Mouse (Mus musculus): ENCODE measurements around the gene Parg.
A peak's percentile ranks its signal among the peaks of the same experiment; 100 is the strongest.
"Not testable (repeated sequence)": the region's sequence is repeated elsewhere in the genome, so short reads cannot be mapped to it uniquely, and the experiment has no call there.

Gene Parg

DNA sequence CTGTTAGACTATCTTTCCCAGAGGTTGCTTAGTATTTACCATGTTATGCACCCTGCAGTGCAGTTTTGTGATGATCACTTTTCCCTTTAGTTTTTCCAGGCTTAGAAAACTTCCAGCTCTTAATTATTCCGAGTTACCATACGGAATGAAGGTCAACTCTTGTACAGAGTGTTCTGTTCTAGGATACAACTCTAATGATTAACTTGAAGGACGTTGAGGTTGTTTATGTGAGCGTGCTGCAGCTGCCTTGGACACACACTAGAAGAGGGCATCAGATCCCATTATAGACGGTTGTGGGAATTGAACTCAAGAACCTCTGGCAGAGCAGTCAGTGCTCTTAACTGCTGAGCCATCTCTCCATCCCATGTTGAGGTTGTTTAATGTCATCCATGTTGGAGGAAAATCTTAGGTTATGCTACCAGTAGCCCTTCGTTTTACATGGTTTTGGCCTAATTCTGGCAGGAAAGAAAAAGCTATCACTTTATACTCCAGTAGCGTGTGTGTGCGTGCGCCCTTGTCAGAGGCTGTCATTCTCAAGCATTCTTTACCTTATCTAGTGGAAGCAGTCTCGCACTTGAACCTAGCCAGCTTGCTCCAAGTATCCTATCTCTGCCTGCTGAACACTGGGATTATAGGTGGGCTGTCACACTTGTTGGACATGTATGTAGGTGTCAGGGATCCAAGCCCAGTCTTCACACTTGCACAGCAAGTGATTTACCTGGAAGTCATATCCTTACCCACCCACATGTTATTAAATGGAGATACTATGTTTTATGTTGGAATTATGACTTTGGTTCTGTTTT, 22.2 kb upstream of the Parg start:
- no peak for DNase-seq (ENCODE audit: low spot score in 2 of 2)

DNA sequence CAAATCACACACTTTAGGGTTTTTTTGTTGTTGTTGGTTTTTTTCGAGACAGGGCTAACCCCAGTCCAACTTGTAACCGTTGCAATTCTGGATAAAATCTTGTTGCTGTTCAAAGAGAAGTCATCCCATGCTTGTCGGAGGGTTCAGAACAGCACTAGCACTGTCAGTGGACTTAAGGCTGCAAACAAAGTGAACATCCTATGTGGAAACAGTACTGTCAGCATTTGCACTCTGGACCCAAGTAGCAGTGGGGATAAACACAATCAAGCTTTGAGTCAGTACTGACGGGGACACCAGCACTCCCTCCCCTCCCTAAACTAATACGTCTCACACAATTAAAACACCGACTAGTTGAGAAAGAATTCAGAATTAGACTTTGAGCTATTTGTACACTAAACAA, 20.9 kb upstream of the Parg start:
- DNase-seq (ENCODE audit: low spot score in 2 of 2), result no peak

DNA sequence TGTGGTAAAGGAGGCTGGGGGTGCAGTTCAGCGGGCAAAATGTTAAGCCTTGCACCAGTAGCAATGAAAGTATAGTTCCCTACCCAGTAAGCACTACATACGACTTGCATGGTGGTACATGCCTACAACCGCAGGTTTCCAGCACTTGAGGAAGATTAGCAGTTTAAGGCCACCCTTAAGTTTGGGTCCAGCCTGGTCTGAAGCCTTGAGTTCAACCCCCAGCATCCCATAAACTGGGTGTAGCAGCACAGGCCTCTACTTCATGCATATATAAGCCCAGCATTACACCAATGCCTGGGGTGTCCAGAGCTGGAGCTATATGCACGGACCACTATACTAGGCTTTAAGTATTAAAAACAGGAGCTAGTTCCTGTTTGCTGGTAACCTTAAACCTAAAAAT, 17.9 kb upstream of the Parg start:
- DNase-seq (ENCODE audit: low spot score in 2 of 2), result no peak

DNA sequence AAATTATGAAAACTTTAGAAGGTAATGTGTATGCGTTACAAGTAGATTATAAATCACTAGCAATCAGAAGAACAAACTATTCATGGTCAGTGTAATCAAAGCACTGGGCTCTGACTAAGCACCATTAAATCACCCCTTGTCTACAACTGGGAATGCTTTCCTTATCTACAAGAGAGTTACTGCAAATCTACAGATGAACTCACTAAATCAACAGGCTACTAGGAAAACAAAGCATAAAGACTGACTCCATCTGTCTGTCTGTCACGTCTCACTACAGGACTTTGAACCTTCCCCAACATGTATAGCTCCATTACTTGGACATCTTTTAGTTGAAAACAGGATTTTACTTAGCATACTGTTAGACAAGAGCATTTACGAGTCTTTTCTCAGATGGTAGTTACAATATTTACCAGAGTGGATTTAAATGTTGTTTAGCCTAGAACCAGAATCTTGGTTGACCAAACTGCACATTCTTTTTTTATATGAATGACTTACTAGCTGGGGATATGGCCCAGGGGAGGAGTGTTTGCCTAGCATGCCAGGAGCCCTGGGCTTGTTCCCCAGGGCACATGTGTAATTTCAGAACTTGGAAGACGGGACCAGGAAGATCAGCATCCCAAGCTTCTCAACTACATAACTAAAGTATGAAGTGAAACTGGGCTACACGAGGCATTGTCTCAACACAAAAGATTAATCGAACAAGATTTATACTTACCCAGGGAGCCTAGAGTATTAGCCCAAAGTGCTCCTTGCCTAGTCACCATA, 10.9 kb upstream of the Parg start:
- no peak for DNase-seq (ENCODE audit: low spot score in 2 of 2)

DNA sequence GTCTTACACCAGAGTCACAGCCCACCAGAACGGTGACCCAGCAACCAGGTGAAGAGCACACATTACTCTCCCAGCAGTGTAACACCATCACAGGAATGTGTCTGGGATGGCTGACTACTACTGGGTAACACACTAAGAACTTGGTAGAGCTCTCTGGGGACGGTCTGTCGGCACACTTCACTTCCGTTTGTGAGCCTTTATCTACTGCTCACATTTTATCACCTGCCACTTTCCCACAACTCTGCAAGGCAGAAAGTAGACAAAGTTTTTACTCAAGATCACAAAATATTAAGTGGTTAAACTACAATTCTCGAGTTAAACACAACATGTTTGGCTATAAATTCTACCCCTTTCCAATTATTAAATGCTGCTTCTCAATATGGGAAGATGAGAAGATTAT, 9.8 kb upstream of the Parg start:
- DNase-seq (ENCODE audit: low spot score in 2 of 2), result no peak

DNA sequence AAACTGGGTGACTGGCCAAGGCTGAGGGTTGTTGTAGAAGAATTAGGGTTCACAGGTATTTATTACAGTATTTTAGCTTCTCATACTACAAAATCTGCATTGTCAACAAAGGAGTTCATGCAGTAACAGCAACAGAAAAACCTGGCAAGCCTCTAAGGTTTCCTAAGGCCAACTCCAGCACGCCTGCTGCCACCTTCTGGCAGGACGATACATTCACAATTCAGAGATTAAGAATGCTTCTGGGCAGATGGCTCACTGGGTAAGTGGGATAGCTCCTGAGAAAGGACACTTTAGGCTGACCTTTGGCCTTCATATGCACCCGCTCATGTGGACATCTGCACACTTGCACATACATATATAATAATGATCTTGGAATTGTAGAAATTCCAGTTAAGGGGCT, 9.3 kb upstream of the Parg start:
- no peak for DNase-seq (ENCODE audit: low spot score in 2 of 2)

DNA sequence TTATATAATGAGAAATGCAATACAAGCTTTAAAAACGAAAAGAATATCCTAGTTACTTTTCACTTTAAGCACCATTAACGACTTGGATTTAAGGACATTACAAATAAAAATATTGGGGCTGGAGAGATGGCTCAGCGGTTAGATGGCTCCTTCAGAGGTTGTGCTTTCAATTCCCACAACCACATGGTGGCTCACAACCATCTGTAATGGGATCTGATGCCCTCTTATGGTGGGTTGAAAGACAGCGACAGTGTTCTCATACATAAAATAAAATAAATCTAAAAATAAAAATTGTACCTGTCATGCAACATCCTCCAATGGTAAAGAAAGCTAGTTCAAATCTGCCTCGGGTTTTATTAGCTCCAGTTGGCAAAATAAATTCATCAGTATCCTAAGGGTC, 8.2 kb upstream of the Parg start:
- DNase-seq (ENCODE audit: low spot score in 2 of 2), result not testable (repeated sequence)

DNA sequence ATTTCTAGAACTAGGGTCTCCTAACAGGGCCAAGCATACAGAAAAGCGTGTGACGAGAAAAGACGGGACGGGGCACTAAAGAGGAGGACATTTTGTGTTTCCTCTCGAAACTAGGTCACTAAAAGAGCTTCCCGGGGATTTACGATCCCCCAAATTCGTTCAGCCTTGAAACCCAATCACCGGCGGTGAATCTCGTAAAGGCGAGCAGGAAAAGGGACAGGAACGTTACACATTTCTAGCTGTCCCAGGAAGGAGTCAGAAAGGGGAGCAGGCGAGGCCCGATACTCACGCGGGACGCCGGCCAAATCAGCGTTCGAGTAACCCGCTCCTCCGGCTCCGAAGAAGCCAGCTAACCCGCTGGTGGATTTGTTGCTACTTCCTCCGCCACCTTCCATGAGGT, 395 bp upstream of the Parg start:
- no peak for DNase-seq (ENCODE audit: low spot score in 2 of 2)

DNA sequence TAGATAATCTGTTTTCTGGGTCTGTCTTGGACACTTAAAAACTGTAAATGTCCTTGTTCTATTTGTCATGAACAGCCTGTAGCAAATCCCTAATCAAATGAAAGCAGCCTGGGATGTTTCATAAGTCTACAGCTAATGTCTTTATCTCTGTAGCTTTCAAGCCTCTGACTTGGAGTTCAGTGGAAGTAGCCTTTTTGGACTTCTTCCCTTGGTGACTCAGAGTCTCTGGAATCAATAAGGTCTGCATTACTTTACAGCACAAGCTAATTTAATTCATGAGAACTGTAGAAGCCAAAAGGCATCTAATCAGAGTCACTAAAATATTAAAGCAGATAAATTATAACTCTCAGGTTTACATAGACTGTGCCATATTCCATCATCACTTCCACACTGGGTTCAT, 24.9 kb downstream of the Parg start:
- DNase-seq (ENCODE audit: low spot score in 2 of 2), result no peak

DNA sequence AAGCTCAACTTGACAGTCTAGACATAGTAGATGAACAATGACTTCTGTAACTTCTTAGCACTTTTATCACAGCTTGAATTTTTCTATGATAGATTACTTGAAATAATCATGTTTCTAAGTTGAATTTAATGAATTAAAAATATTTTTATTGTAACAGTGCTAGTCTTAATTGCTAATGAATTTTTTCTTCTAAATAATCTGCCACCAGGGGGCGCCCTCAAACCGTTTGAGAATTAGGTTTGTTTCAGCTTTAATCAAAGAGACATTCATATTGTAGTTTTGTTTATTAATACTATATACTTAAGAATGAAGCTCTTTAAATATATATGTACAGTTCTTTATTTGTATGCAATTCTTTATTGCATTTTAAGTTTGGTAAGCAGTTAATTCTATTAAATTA, 27.2 kb downstream of the Parg start:
- peak in 1 of 2 experiments; percentile 29 for DNase-seq (ENCODE audit: low spot score in 2 of 2)

DNA sequence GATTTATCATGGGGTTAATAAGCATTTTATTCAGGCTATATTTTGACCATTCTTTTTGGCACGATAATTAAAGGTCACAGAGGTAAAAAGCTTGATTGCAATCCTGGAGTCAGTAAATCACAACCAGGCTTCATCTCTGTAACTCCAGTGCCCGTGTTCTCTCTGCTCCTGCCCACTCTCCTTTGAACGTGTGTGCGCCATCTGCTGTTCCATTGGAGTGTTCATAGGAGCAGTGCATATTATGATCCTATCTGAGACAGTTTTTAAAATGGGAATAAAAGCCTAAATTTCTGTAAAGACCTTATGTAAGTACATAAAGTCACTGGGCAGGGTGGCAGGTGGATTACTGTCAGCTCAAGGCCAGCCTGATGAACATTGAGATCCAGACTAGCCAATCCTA, 40.7 kb downstream of the Parg start:
- no peak for DNase-seq (ENCODE audit: low spot score in 2 of 2)

DNA sequence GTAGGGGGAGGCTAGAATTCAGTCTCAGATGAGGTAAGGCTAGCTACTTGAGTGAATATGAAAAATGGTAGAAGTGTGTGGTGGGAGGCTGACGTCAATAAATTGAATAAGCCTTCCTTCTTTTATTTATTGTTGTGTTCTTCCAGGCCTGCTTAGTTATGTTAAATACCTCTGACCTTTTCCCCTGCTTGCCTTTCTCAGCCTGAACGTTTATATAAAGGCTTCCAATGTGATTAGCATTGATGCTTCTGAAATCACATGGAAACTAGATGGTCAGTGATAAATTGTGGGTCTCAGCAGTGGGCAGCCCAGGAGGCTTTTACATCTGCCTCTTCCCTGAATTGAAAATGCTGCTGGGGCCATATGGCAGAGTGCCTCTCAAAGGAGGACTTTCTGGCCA, 44.3 kb downstream of the Parg start:
- no peak for DNase-seq (ENCODE audit: low spot score in 2 of 2)

DNA sequence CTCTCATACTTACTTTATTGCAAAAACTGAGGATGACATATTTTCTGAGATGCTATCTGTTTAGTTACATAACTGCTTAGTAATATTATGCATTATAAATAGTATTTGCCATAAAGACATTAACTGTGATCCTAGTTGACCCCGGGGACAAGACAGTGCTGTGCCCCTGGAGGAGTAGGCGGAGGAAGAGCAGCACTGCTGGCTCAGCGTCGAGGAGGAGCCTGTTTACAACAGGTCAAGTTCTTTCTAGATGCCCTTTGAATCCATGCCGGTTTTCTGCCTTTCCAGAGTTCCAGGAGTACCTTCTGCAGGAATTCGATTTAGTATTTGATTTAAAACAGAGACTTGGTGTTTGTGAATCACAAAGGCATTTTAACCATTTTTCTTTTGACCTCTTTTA, 47.9 kb downstream of the Parg start:
- DNase-seq (ENCODE audit: low spot score in 2 of 2), result no peak

DNA sequence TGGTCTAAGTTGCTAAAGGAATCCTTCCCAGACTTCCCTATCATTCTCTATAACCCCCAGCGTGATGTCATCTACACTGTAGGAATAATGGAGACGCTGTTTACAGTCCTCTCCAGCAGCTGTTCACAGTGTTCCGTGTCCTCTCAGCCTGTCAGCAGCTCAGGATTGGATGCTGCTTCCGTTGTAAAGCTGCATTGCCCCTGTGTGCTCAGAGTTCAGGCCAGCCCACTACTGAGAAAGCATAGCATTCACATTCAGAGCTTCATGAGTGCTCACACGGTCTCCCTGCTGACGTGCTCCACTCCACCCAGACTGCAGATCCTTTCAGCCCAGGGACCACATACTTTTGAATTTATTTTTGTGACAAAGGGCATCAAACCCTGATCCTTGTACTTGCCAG, 59.1 kb downstream of the Parg start:
- no peak for DNase-seq (ENCODE audit: low spot score in 2 of 2)

DNA sequence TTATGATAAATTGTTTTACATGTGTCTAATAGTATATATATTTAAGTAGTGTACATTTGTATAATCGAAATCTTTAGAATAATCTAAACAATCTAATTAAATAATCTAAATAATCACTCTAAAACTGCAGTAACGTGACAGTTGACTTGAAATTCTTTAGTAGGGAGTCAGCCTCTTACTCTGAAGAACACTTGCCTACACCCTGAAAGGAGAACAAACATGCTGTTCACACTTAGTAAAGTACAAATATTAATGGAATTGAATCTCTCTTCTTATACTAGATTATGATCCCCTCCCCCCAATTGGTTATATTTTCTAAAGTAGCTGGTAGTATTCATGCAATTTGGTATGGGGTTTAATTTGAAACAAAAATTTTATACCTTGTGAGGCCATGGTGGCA, 60.0 kb downstream of the Parg start:
- no peak for DNase-seq (ENCODE audit: low spot score in 2 of 2)

DNA sequence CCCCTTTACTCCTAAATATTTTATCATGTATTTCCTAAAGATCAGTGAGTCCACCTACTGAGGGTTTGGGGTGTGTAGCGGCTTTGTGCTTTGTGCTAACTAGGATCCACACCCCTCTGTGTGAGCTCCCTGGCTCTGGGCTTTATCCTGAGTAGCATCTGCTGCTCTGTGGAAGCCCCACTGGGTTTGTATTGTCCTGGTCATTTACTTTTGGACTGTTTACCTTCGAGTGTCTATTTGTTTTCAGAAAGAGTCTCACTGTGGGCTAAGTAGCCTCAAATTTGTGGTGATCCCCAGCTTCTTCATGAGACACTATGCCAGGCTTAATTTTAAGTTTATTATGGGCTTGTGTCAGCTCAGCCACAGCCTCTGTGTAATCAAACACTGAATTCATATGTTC, 67.2 kb downstream of the Parg start:
- DNase-seq (ENCODE audit: low spot score in 2 of 2), result no peak

DNA sequence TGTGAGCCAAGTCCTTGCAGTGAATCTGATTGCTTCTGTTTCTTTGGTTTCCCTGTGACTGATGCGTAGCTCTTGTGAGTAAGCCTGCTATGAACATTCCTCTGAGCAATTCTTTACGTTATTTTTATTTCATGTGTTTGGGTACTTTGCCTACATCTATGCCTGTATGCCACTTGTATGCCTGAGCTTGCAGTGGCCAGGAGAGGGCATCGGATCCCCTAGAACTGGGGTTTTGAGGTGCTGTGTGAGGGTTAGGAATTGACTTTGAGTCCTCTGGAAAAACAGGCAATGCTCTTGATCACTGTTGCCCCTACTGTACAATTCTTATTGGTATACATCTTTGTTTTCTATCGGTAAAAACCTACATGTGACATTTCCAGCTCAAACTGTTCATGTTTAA, 67.8 kb downstream of the Parg start:
- DNase-seq (ENCODE audit: low spot score in 2 of 2), result no peak

DNA sequence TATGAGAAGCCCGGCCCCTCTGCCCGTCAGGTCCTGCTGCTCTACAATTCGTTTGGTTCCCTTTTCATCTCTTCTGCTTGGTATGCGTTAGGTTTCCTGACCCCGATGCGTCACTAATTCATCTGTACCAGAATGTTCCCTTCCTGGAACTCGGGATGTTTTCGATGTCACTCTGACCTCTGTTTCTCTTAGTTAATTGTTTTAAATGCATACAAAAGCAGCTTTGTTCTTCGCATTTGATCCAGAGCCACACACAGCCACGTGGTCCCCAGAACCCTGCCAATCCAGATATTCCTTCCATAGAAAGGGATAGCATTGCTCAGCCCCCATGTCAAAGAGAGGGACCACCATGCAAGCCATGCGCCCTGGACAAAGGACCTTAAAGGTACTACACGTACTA, 99.9 kb downstream of the Parg start:
- DNase-seq (ENCODE audit: low spot score in 2 of 2), result peak; percentile 40 to 64

DNA sequence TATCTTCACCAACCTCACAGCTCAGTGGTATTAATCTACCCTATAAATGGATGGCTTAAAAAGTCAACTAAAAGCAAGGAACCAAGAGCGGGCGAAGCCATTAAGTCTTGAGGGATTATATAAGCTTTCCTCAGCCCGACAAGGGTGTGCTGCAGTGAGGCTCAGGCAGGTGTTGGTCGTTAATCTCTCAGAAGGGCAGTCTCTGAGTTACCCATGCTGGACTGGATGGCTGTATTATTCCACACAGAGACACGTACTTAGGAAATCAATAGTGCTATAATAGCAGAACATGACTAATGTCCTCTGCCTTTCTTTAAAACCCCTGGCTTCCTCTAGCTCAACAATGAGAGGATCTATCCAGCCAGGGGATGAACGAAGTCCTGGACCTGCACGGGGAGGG, 100.7 kb downstream of the Parg start:
- DNase-seq (ENCODE audit: low spot score in 2 of 2), result no peak

DNA sequence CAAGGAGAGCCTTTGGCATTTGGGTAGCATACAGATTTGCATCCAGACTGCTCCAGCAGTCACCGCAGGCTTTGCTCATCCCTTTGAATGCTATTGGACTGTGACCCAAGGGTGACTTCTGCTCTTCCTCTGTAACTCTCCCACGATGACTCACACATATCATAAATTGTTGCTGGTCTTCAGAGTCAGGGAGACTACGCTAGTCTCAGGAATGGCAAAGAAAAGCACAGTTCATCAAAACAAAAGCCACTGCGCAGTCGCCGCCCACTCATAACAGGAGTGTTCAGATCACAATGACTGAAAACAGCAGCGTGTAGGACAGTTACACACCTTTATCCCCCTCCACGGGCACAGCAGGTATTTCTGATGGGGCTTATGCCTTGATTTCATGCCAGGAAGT, 103.2 kb downstream of the Parg start:
- DNase-seq (ENCODE audit: low spot score in 2 of 2), result no peak

DNA sequence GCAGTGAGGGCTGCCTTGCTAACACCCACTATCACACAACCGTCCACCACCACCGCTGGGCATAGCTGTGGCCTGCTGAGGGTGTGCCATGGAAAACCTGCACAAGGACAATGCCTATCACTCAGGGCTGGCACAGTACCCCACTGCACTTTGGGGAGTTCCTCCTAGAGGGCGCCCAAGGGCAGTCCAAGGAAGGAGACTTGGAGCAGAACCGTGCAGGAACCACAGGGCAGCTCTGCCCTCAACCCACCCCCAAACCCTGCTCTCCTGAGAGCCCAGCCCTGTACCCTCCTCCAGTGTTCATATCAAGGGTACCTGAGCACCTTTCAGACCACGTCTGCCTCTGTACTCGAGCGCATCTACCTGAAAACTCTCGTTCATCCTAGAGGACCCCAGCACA, 108.1 kb downstream of the Parg start:
- DNase-seq (ENCODE audit: low spot score in 2 of 2), result peak; percentile 44 to 47

DNA sequence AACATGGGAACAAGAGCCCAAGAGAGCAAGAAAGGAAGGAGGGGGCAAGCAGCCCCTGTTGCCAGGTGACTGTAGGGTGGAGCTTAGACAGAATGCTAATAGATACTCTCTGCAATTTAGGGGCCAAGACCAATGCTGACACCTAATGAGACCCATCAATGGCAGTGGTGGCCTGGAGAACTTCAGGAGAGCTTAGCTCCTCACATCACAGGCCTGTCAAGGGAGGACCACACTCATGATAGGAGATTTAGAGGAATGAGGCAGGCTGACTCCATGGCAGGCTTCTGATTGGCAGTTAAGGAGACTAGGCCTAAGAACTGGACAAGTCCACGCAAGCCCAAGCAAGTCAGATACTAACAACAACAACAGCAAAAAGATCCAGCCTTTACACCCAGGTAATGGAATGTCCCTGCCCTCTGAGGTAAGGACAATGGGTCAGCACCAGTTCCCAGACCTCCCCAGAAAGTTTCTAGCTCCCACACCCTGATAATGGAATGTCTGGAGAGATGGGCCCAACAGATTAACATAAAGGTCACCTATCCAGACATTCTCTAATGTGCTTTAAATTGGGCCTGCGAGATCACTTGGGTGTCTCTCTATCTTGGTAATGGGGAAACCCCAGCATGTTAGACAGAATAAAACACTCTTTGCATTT, 109.8 kb downstream of the Parg start:
- no peak for DNase-seq (ENCODE audit: low spot score in 2 of 2)

DNA sequence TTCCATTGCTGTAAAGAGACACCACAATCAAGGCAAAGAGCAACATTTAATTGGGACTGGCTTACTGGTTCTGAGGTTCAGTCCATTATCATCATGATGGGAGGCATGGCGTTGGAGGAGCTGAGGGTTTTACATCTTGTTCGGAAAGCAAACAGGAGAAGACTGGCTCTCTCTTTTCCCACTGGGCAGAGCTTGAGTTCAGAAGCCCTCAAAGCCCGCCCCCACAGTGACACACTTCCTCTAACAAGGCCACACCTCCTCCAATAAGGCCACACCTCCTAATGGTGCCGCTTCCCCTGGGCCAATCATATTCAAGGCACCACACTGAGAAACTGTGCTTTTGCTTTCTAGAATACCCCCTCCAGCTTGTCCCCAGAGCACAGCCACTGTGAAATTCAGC, 116.1 kb downstream of the Parg start:
- no peak for DNase-seq (ENCODE audit: low spot score in 2 of 2)
